In genomic region chr6:117430876-117431781, GRCm38 (mm10) we compare ENCODE assay signal across 8 mouse cellular contexts.
A peak's percentile ranks its signal among the peaks of the same experiment; 100 is the strongest.
DNase-seq lines count a peak whose midpoint lies in the region; ATAC-seq and TF ChIP-seq lines count a peak whose summit lies in the region.

No protein-coding gene starts in this region.

- 0 out of 2 replicates have a peak, but pooled peaks have one; percentile 25 for ATAC-seq in heart, embryonic 15.5 days (replicated peaks; ENCODE audit: insufficient number of reproducible peaks, insufficient read depth, low FRiP score, low read depth)
- peak; percentile 47; the same call in 1 of the 2 replicates for ATAC-seq in megakaryocyte-erythroid progenitor cell, adult 5-6 weeks (replicated peaks; ENCODE audit: low FRiP score, low TSS enrichment, poor library complexity, severe bottlenecking)
- ATAC-seq in stomach, postnatal 0 days (ENCODE audit: low FRiP score, low TSS enrichment) = no peak
- no peak for ATAC-seq in midbrain, embryonic 16.5 days

- TF ChIP-seq EP300 in stomach, postnatal 0 days (optimal IDR thresholded peaks at IDR 0.05) = no peak

- DNase-seq in layer of hippocampus, adult 18-20 months (ENCODE audit: low spot score in 2 of 2) = peak; percentile 64 to 76
- no peak for DNase-seq in layer of hippocampus, postnatal 10 days (ENCODE audit: low spot score in 2 of 2)
- peak; percentile 9 for DNase-seq in adrenal gland, postnatal 10 days
- peak; percentile 44 to 67 for DNase-seq in left cerebral cortex, postnatal 14 days (ENCODE audit: low spot score in 2 of 2)
- no peak for DNase-seq in stomach, postnatal 0 days (ENCODE audit: low spot score)

- H3K36me3 ChIP-seq in heart, embryonic 15.5 days = no peaks in the 10 kb centered on the region
- H3K36me3 ChIP-seq in stomach, postnatal 0 days (ENCODE audit: control insufficient read depth, insufficient read depth, low read length) = no peaks in the 10 kb centered on the region
- H3K36me3 ChIP-seq in midbrain, embryonic 16.5 days (ENCODE audit: control insufficient read depth, insufficient read depth, low read length) = no peaks in the 10 kb centered on the region

- H3K27me3 ChIP-seq in heart, embryonic 15.5 days = no peaks in the 10 kb centered on the region
- H3K27me3 ChIP-seq in stomach, postnatal 0 days (ENCODE audit: control insufficient read depth, insufficient read depth, low read length) = no peaks in the 10 kb centered on the region
- no peaks in the 10 kb centered on the region for H3K27me3 ChIP-seq in midbrain, embryonic 16.5 days (ENCODE audit: control insufficient read depth, insufficient read depth, low read depth, low read length)

- H3K4me1 ChIP-seq in heart, embryonic 15.5 days (replicated peaks) = peaks cover 11% of the 10 kb centered on the region
- no peaks in the 10 kb centered on the region for H3K4me1 ChIP-seq in stomach, postnatal 0 days (replicated peaks; ENCODE audit: control insufficient read depth, insufficient read depth)
- no peaks in the 10 kb centered on the region for H3K4me1 ChIP-seq in midbrain, embryonic 16.5 days (ENCODE audit: control insufficient read depth, insufficient read depth, low read length)

- 73% methylated on average over 15 of the region's 15 CpGs for WGBS in heart, embryonic 15.5 days
- 71% methylated on average over 15 of the region's 15 CpGs for WGBS in stomach, postnatal 0 days
- WGBS in midbrain, embryonic 16.5 days = 81% methylated on average over 15 of the region's 15 CpGs

- H3K9me3 ChIP-seq in heart, embryonic 15.5 days (replicated peaks) = no peaks in the 10 kb centered on the region
- no peaks in the 10 kb centered on the region for H3K9me3 ChIP-seq in stomach, postnatal 0 days (ENCODE audit: control insufficient read depth, low read length)
- peaks cover 3% of the 10 kb centered on the region; the same call in 1 of the 2 replicates for H3K9me3 ChIP-seq in midbrain, embryonic 16.5 days (replicated peaks; ENCODE audit: control insufficient read depth, low read length, poor library complexity, severe bottlenecking)

- peak; percentile 63 for TF ChIP-seq CTCF in stomach, postnatal 0 days (IDR thresholded peaks at IDR 0.05; ENCODE audit: low read depth)

- H3K27ac ChIP-seq in heart, embryonic 15.5 days = no peak overlapping the region
- no peak overlapping the region for H3K27ac ChIP-seq in stomach, postnatal 0 days (replicated peaks)
- no peak overlapping the region for H3K27ac ChIP-seq in midbrain, embryonic 16.5 days (ENCODE audit: low read length)

- intact Hi-C loops in left cerebral cortex, postnatal 14 days (cut with DNase I) = loop anchor here (10.0 kb wide), 1 partner anchor 256 kb away; no protein-coding TSS in a partner anchor

- H3K4me2 ChIP-seq in heart, embryonic 15.5 days = no peak overlapping the region
- H3K4me2 ChIP-seq in stomach, postnatal 0 days (replicated peaks; ENCODE audit: low read depth) = no peak overlapping the region
- no peak overlapping the region for H3K4me2 ChIP-seq in midbrain, embryonic 16.5 days (ENCODE audit: low read length)

- H3K9ac ChIP-seq in heart, embryonic 15.5 days = no peak overlapping the region
- no peak overlapping the region for H3K9ac ChIP-seq in stomach, postnatal 0 days (ENCODE audit: low read length)
- H3K9ac ChIP-seq in midbrain, embryonic 16.5 days (ENCODE audit: low read depth, low read length) = no peak overlapping the region

- no peak overlapping the region for H3K4me3 ChIP-seq in heart, embryonic 15.5 days
- H3K4me3 ChIP-seq in stomach, postnatal 0 days (ENCODE audit: low read depth, low read length) = no peak overlapping the region
- no peak overlapping the region for H3K4me3 ChIP-seq in midbrain, embryonic 16.5 days (ENCODE audit: low read depth, low read length)

Comparison
In these comparisons a context has a peak if more than half of its experiments do, and no peak if none do; other contexts are left out.
1. DNase-seq: peak in layer of hippocampus, adult 18-20 months (2 of 2), adrenal gland, postnatal 10 days (single experiment) and left cerebral cortex, postnatal 14 days (2 of 2); none in layer of hippocampus, postnatal 10 days (0 of 2) and stomach, postnatal 0 days (single experiment).
2. ATAC-seq: peak in heart, embryonic 15.5 days (single experiment) and megakaryocyte-erythroid progenitor cell, adult 5-6 weeks (single experiment); none in stomach, postnatal 0 days (single experiment) and midbrain, embryonic 16.5 days (single experiment).